Mouse (Mus musculus) right cerebral cortex, postnatal 10 days (tissue): ENCODE results near the gene Irak2.
"Not testable (repeated sequence)": the region's sequence is repeated elsewhere in the genome, so short reads cannot be mapped to it uniquely, and the experiment has no call there.

ENCODE experiments used
- DNase-seq, 2 experiments: peaks; one replicate each; pipeline ENCODE4 v3.0.0; 2021; ENCODE audit warnings: low spot score in 2 of 2

Irak2 gene

GRCm38 (mm10) chr6:113667611-113668122, 29.4 kb downstream of the Irak2 start:
- no peak for DNase-seq

- DNase-seq, result no peak
These were observed 30.3 kb downstream of the Irak2 start for GRCm38 (mm10) chr6:113668287-113669154.

- DNase-seq, result no peak
These were observed 31.6 kb downstream of the Irak2 start for GRCm38 (mm10) chr6:113669821-113670220.

- not testable (repeated sequence) for DNase-seq
These were observed 33.8 kb downstream of the Irak2 start for GRCm38 (mm10) chr6:113672029-113672428.

GRCm38 (mm10) chr6:113672989-113673388, 34.7 kb downstream of the Irak2 start:
- DNase-seq, result no peak

- no peak for DNase-seq
These were observed 37.0 kb downstream of the Irak2 start for GRCm38 (mm10) chr6:113675234-113675633.

GRCm38 (mm10) chr6:113675991-113676390, 37.7 kb downstream of the Irak2 start:
- no peak for DNase-seq

GRCm38 (mm10) chr6:113677070-113677734, 38.9 kb downstream of the Irak2 start:
- no peak for DNase-seq

GRCm38 (mm10) chr6:113678246-113679012, 40.2 kb downstream of the Irak2 start:
- DNase-seq, result peak; percentile 61 to 77

- no peak for DNase-seq
These were observed 41.8 kb downstream of the Irak2 start for GRCm38 (mm10) chr6:113679993-113680566.

- DNase-seq, result peak; percentile 73 to 85
These were observed 43.0 kb downstream of the Irak2 start for GRCm38 (mm10) chr6:113681271-113681670.

- no peak for DNase-seq
These were observed 45.0 kb downstream of the Irak2 start for GRCm38 (mm10) chr6:113683081-113683825.

GRCm38 (mm10) chr6:113686551-113687125, 48.4 kb downstream of the Irak2 start:
- no peak for DNase-seq

GRCm38 (mm10) chr6:113690008-113690399, 51.7 kb downstream of the Irak2 start:
- DNase-seq, result no peak

- DNase-seq, result no peak
These were observed 52.3 kb downstream of the Irak2 start for GRCm38 (mm10) chr6:113690400-113691083.

- no peak for DNase-seq
These were observed 52.8 kb downstream of the Irak2 start for GRCm38 (mm10) chr6:113691084-113691462.

- DNase-seq, result no peak
These were observed 54.4 kb downstream of the Irak2 start for GRCm38 (mm10) chr6:113692661-113693133.

GRCm38 (mm10) chr6:113693377-113693776, 55.1 kb downstream of the Irak2 start:
- no peak for DNase-seq

- no peak for DNase-seq
These were observed 56.9 kb downstream of the Irak2 start for GRCm38 (mm10) chr6:113695203-113695602.
